Mouse (Mus musculus): Measurements from ENCODE around the gene Rpl32.
"Not testable (repeated sequence)": the region's sequence is repeated elsewhere in the genome, so short reads cannot be mapped to it uniquely, and the experiment has no call there.

Rpl32 gene

GRCm38 (mm10) chr6:115808488-115809231 lies at the start of gene Rpl32:
Rpl32 (minus strand) TSS chr6:115808747.
- peak; percentile 89 to 91 for DNase-seq (ENCODE audit: low spot score in 2 of 2)

- peak in 1 of 2 experiments; percentile 32 for DNase-seq (ENCODE audit: low spot score in 2 of 2)
These were observed 47.8 kb upstream of the Rpl32 start for GRCm38 (mm10) chr6:115856361-115856745.

GRCm38 (mm10) chr6:115855733-115856360 lies 47.3 kb upstream of the Rpl32 start:
- DNase-seq (ENCODE audit: low spot score in 2 of 2): peak in 1 of 2 experiments; percentile 23

- no peak for DNase-seq (ENCODE audit: low spot score in 2 of 2)
These were observed 45.9 kb upstream of the Rpl32 start for GRCm38 (mm10) chr6:115854432-115854831.

GRCm38 (mm10) chr6:115853985-115854384 lies 45.4 kb upstream of the Rpl32 start:
- DNase-seq (ENCODE audit: low spot score in 2 of 2): no peak

- peak; percentile 98 to 99 for DNase-seq (ENCODE audit: low spot score in 2 of 2)
These were observed 44.7 kb upstream of the Rpl32 start, which contains the start of the genes Mbd4 and Ift122 for GRCm38 (mm10) chr6:115853091-115853813. Mbd4 (minus strand) TSS chr6:115853371. Ift122 (plus strand) TSS chr6:115853470.

- DNase-seq (ENCODE audit: low spot score in 2 of 2): no peak
These were observed 44.0 kb upstream of the Rpl32 start for GRCm38 (mm10) chr6:115852446-115853090.

- no peak for DNase-seq (ENCODE audit: low spot score in 2 of 2)
These were observed 40.2 kb upstream of the Rpl32 start for GRCm38 (mm10) chr6:115848598-115849304.

- peak; percentile 68 to 73 for DNase-seq (ENCODE audit: low spot score in 2 of 2)
These were observed 38.3 kb upstream of the Rpl32 start for GRCm38 (mm10) chr6:115846640-115847411.

GRCm38 (mm10) chr6:115845006-115845405 lies 36.5 kb upstream of the Rpl32 start:
- DNase-seq (ENCODE audit: low spot score in 2 of 2): no peak

- DNase-seq (ENCODE audit: low spot score in 2 of 2): no peak
These were observed 30.2 kb upstream of the Rpl32 start for GRCm38 (mm10) chr6:115838745-115839144.

GRCm38 (mm10) chr6:115838161-115838597 lies 29.6 kb upstream of the Rpl32 start, which contains the start of gene Efcab12:
Efcab12 (minus strand) TSS chr6:115838412.
- DNase-seq (ENCODE audit: low spot score in 2 of 2): peak; percentile 76 to 79

GRCm38 (mm10) chr6:115833861-115834260 lies 25.3 kb upstream of the Rpl32 start:
- no peak for DNase-seq (ENCODE audit: low spot score in 2 of 2)

- no peak for DNase-seq (ENCODE audit: low spot score in 2 of 2)
These were observed 23.8 kb upstream of the Rpl32 start for GRCm38 (mm10) chr6:115832152-115832850.

- no peak for DNase-seq (ENCODE audit: low spot score in 2 of 2)
These were observed 22.4 kb upstream of the Rpl32 start for GRCm38 (mm10) chr6:115830779-115831601.

- DNase-seq (ENCODE audit: low spot score in 2 of 2): not testable (repeated sequence)
These were observed 15.4 kb upstream of the Rpl32 start for GRCm38 (mm10) chr6:115823850-115824464.

- no peak for DNase-seq (ENCODE audit: low spot score in 2 of 2)
These were observed 12.9 kb upstream of the Rpl32 start for GRCm38 (mm10) chr6:115821216-115821993.

- DNase-seq (ENCODE audit: low spot score in 2 of 2): no peak
These were observed 9.6 kb upstream of the Rpl32 start for GRCm38 (mm10) chr6:115818129-115818528.

Measured in right cerebral cortex, adult 2 months (tissue).